Mouse (Mus musculus) lung, postnatal 0 days (tissue): ENCODE data around the gene Bag6.

Experiments
- CTCF ChIP-seq: IDR thresholded peaks from 2 replicates; pipeline ENCODE4 v1.5.1; 2016; ENCODE audit warnings: antibody characterized with exemption, mild to moderate bottlenecking
- EP300 ChIP-seq: IDR thresholded peaks from 2 replicates; pipeline ENCODE4 v1.6.1; 2016; ENCODE audit warnings: antibody characterized with exemption, mild to moderate bottlenecking, control low read depth

GRCm38 (mm10) chr17:35141971-35142370, 7.0 kb downstream of the Bag6 start:
- TF ChIP-seq CTCF (no peak), EP300 (no peak)
